Mouse (Mus musculus) left cerebral cortex, postnatal 25 days (tissue): ENCODE measurements around the gene Klhl42. TPM values are rescaled to one million over a fixed set of nuclear protein-coding genes. Genes with fewer than 3 reads are reported as not detected.

ENCODE experiments used
- DNase-seq, 2 experiments: peaks; one replicate each; pipeline ENCODE4 v3.0.0; 2022; ENCODE audit warnings: low spot score in 2 of 2, mixed read lengths in 1 of 2
- intact Hi-C: fragments of 180-260 bp; cut with DNase I; formaldehyde crosslinking; loops from one replicate; pipeline ENCODE4 v1.15.1; 2025
- total RNA-seq, 2 experiments: library from RNA; stranded (reverse); gene quantifications; 2 replicates each; pipeline ENCODE4 v1.2.3; 2021

The Klhl42 gene
- 10 to 100 TPM; 22.2 to 23.0 TPM for total RNA-seq

DNA sequence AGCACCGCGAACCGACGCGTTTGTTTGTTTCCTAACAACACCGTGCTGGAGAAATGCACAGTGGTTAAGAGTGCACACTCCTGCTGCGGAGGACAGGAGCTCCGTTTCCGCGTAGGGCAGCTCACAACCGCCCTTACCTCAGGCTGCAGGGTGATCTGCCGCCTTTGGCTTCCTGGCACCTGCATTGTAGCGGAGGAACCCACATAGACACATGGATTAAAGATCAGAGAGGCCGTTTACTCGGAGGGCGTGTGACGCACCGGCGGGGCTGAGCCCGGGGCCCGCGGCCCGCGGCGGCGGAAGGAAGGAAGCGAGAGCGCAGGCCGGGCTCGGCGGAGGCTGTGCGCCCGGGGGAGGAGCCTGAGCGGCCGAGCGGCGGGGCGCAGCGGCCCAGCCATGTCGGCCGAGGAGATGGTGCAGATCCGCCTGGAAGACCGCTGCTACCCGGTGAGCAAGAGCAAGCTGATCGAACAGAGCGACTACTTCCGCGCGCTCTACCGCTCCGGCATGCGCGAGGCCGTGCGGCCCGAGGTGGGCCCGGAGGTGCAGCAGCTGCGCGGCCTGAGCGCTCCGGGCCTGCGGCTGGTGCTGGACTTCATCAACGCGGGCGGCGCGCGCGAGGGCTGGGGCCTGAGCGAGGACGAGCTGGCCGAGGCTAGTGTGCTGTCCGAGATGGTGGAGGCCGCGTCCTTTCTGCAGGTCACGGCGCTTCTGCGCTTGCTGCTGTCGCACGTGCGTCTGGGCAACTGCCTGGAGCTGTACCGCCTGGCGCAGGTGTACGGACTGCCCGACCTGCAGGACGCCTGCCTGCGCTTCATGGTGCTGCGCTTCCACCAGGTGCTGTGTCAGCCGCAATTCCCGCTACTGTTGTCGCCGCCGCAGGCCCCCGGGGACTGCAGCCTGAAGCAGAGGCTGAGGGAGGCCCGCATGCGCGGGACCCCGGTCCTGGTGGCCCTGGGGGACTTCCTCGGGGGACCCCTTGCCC is at the start of gene Klhl42:
Gene Klhl42, plus strand, starts transcription at position 244 of the 985 bp plus-strand sequence.
- DNase-seq = peak; percentile 71 to 78
- intact Hi-C loops = no loop called here

DNA sequence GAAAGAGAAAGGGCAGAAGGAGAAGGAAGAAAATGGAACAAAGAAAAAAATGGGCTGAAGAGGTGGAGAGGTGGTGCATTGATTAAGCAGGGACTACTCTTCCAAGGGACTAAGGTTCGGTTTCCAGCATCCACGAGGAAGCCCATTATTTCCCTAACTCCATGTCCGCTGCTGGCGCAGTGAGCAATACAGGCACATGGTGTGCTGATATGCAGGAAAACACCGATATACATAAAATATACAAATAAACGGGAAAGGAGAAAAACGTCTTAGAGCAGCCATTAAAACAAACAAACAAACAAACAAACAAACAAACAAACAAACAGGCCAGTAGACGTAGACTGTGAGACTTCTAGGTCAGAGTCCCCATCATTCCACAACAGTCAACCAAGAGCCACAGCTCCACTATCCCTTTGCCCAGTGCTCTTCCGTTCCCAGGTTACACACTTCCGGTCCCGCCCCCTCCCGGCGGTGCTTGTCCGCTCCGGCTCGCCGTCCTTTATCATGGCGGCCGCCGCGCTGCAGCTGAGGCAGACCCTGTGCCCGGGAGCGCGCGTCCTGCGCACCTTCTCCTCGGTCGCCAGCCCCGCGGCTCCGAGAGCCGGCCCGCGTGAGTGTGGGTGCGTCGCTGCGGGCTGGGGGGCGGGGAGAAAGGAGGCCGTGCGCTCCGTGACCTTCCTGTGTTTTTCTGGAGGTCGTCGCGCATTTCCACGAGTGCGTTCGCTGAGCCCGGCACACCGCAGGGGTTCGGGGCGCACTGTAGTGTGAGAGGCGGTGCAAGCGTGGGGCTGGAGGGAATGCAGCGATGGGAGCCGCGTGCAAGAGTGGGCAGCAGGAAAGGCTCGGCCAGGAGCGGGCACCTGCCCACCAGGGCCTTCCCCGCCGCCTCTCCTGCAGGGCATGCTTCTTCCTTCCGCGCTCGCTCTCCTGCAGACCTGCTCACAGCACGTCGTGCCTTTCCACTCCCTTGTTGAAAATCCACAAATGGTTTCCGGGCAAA is 48.6 kb upstream of the Klhl42 start, which contains the start of gene Mrps35:
Gene Mrps35, plus strand, starts transcription at position 474 of the 1,000 bp plus-strand sequence.
- peak; percentile 89 to 92 for DNase-seq
- intact Hi-C loops = loop anchor here (10.0 kb wide), 1 partner anchor 432 kb away; the partner anchor contains the start of gene Ccdc91

DNA sequence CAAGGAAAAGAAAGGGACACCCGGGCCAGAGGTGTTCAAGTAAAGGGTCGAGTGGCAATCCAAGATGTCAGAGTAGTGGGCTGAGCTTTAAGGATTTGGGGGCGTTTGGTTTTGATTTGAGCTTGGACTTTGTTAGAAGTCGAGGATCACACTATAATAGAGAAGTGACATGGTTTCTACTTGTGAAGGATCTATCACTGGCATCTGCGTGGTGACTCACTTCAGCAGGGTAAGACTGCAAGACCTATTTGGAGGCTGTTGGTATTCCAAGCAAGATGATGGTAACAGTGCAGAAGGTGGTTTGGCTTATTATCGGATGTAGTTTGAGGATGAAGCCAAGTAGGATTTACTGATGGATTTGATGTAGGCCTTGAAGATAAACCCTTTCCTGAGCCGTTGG is 47.5 kb upstream of the Klhl42 start:
- no peak for DNase-seq
- intact Hi-C loops = loop anchor here (10.0 kb wide), 1 partner anchor 431 kb away; the partner anchor contains the start of gene Ccdc91

DNA sequence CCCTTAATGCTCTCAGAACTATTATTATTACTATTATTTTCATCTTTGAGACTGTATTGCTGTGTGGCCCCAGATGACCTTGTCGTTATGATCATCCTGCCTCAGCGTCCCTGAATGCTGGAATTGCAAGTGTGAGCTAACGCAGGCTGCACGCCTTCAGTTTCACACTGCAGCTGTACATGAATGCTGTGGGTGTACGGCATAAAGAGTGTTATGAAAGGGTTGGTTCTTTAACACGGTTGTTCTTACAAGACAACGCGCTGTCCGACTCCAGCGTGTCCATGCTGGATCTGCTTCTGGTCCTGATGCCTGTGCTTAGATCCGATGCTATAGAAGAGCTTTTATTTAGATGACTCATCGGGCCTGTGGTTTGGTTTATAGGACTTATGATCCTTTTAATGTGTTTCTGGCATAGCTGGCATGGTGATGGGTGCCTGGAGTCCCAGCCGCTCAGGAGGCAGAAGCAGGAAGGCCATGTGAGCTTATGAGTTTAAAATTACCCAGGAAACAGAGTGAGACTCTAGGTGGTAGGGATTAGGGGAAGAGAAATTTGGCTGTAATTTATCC is 41.9 kb upstream of the Klhl42 start:
- intact Hi-C loops = loop anchor here (10.0 kb wide), 1 partner anchor 425 kb away; the partner anchor contains the start of gene Ccdc91
- DNase-seq = peak in 1 of 2 experiments; percentile 65

DNA sequence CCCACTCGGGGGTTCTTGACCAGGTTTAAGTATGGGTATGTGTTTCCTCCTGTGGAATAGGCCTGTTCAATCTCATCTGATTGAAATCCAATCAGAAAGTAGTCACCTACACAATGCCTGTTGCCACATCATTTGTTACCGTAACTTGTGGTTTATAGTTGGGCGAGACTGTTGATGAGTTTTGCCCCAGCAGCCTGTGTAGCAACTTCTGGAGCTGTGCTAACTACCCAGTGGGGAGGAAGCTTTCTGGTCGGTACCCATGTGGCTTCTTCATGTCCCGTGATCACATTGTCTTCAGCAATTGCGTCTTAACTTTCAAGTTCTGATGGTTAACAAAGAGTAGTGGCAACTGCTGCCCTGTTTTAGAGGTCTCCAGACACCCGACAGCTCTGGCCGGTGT is 39.5 kb upstream of the Klhl42 start:
- intact Hi-C loops = no loop called here
- DNase-seq = no peak

DNA sequence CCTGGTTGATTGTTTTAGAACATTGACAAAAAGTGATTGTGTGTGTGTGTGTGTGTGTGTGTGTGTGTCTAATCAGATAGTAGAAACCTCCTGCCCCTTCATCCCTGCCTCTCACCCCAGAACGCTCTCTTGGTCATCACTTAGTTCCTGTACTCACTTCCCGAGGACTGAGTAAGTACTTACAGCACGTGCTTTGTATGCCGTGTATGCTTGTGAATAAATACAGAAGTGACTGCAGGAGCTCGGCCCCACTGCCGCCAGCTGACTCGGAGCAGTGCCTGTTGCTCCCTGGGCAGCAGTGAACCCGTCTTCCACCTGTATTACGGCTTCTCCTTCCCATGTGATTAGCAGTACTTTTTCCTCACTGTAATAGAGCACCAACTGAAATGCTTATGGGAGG is 38.7 kb upstream of the Klhl42 start:
- intact Hi-C loops = no loop called here
- DNase-seq = no peak

DNA sequence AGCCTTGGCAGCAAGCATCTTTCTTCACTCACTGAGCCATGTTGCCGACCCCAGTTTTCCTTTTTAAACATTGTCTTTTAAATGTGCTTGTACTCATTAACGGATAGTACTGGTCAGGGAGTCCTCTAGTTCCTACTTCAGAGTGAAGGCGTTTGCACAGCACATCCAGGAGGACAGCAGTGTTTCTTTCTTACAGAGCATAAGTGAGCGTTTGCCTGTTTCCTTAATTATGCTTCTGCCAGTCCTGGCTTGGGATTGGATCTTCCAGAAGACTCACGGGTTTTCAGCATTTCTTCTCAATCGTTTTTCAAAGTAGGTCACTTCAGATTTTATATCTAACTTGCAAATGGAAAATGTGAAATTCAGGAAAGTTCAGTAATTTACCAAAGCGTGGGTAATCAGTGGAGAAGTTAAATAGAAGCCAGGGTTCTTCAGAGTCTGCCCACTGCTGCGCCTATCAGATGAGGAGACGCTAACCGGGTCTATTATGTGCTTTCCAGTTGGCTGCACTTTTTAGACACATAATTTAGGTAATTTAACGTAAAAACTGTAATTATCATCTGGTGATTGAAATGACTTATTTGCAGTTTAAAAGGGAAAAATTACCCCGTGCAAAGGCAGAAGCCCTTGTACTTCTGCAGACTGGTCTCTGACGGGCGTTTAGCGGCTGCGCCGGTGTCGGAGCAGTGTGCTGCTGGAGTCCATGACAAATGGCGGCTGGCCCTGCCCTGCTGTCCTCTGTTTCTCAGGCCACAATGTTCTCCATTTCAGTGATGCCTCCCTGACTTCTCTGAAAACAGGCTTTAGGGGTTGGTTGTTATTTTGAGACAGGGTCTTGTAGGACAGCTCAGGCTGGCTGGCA is 37.2 kb upstream of the Klhl42 start:
- intact Hi-C loops = no loop called here
- peak in 1 of 2 experiments; percentile 41 for DNase-seq

DNA sequence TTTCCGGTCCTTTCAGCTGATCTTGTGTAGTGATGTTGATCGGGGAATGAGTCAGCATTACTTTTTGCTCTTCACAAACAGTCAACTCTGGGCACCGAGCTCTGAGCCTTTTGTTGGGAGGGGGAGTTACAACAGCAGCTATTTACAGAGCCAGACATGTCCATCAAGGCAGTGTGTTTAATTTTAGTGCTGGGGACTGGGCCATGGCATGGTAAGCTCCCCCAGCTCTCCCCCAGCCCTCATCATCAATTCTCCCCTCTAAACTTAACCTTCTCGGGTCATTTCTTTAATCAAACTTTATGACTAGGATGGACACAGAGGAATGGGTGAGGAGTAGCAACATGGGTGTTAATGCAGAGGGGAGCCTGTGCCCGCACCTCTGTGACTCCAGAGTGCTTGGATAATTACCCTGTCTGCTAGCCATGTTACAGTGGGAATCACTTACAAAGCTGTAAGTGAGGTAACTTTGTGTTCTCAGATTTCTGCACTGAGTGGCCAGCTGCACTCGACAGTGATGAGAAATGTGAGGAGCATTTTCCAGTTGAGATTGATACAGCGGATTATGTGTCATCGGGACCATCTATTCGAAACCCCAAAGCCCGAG is 35.7 kb upstream of the Klhl42 start:
- no peak for DNase-seq
- intact Hi-C loops = no loop called here

DNA sequence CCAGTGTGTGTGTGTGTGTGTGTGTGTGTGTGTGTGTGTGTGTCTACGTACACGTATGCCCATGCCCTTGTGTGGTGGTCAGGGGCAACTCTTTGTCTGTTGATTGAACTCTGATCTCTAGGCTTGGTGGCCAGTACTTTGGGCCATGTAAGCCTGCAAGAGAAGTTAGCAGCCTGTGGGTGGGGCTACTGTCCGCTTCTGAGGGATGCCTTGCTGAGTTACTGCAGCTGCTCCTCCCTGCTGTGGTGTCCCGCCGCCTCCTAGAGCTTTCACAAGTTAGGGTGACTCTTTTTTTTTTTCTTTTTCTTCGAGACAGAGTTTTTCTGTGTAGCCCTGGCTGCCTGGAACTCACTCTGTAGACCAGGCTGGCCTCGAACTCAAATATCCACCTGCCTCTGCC is 31.9 kb upstream of the Klhl42 start:
- DNase-seq = no peak
- intact Hi-C loops = no loop called here

DNA sequence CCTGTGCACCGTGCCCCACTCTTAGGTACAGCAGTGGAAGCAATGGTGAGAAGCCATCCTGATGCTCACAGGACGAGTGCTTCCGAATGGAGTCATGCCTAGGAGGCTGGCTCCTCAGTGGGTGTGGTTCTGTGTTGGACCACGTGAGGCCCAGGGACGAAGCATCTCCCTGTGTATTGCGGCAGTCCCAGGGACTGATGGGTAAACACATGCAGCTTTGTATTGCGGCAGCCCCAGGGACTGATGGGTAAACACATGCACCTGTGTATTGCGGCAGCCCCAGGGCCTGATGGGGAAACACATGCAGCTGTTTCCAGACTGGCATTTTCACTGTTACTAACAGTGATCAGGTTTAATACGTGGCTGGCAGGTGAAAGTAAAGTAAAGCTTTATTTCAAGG is 29.5 kb upstream of the Klhl42 start:
- DNase-seq = no peak
- intact Hi-C loops = no loop called here

DNA sequence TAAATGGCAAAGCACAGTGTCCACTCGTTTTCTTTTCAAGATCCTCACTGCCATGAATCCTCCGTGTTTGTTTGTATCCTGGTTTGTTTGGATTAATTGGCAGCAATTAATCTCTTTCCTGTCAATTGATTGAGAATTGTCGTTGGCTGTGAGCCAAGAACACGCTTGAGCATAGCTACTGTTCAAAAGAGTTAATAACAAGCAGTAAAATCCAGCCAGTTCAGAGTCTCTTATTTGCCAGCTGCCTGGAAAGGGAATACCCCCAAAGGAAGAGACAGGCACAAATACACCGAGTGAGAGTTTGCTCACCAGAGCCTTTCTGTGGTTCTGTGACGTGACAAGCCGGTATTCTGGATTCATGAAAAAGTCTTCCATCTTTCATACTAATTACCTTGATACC is 29.1 kb upstream of the Klhl42 start:
- no peak for DNase-seq
- intact Hi-C loops = no loop called here

DNA sequence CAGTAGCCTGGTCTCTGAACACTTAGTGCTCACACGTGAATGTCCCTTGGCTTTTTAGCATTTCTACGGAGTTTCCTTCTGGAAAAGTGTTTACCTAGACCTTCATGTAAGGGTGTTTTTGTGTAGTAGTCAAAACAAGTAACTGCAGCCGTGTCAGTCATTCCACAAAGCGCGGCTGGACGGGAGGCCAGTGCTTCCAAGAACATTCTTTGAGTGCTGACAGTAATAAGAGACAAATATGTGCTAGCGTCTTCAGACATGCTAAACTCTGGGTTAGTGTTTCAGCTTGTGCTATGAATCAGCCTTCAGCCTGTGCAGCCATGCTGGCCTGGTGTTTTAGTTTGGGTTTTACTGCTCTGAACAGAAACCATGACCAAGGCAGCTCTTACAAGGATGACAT is 28.5 kb upstream of the Klhl42 start:
- intact Hi-C loops = no loop called here
- no peak for DNase-seq

DNA sequence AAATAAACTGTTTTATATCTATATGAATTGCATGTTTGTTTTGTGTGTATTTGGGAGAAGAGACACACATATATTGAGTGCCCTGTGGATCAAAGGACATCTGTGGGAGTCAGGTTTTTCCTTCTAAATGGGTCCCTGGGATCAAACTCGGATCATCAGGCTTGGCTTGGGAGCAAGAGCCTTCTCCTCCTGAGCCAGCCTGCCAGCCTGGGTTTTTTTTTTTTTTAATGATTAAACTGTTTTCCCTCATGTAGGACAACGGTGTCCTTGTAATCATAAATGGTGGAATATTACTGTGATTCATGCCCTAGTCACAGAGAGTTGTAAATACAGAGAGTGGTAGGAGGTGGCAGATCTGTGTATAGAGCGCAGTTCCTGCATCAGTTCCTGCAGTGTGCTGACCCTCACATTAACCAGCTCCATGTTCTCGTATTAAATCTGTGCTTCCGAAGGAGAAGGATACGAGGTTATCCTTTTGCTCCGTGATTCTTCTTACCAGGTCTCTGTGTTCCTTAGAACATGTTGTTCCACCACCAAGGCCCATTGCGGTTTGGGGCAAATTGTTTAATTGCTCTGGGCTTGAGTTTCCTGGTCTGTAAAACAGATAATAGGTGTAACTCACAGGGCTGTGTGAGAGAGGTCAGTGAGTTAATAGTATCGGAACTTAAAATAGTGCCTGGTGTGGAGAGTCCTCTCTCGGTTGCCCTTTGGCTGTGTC is 26.8 kb upstream of the Klhl42 start:
- intact Hi-C loops = no loop called here
- no peak for DNase-seq

DNA sequence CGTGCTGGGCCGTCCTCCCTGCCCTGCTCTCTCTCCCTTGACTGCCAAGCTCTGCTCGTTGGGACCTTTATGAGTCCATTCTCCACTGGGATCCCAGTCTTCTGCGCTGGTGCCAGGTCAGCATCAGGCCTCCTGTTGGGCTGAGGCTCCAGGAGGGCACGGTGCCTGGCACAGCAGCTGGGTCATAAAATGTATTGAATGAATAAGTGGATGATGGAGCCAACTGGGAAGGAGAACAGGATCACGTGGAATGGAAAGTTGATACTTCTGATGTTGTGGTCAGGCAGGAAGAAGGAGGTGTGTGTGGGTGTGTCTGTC is 26.3 kb upstream of the Klhl42 start:
- DNase-seq = no peak
- intact Hi-C loops = no loop called here

DNA sequence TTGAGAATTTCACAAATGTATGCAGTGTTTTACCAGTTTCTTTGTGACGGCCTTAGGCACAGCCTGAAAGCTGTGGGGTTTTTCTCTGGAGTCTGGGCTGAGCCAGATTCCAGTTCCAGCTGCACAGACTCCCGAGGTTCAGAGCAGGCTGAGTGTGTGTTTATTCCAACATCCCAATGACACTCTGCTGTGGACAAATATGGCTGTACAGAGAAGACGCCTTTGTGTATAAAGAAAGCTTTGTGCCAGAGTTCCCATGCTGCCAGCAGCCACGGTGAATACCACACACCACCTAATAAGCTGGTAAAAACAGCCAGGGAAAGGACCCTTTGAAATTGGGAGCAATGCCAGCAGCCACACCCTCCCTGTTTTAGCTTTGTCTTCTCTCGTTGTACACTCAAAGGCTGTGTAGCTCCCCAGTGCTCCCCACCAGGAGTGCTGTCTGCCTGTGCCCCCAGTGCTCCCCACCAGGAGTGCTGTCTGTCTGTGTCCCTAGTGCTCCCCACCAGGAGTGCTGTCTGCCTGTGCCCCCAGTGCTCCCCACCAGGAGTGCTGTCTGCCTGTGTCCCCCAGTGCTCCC is 15.3 kb upstream of the Klhl42 start:
- DNase-seq = peak in 1 of 2 experiments; percentile 17
- intact Hi-C loops = no loop called here

DNA sequence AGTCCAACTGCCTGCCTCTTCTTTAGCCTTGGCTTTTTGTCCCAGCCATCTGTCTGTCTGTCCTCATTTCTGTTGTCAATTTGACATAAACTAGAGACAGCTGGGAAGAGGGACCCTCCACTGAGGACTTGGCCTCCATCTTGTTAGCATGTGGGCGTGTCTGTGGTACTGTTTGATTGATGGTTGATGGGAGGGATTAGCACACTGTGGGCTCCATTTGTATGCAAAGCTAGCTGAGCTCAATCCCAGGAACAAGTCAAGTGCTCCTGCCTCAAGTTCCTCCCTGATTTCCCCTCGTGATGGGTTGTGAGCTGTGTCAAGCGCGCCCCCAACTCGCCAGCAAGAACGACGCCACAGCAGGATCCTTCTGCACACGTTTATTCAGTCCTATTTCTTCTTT is 14.3 kb upstream of the Klhl42 start:
- intact Hi-C loops = no loop called here
- no peak for DNase-seq

DNA sequence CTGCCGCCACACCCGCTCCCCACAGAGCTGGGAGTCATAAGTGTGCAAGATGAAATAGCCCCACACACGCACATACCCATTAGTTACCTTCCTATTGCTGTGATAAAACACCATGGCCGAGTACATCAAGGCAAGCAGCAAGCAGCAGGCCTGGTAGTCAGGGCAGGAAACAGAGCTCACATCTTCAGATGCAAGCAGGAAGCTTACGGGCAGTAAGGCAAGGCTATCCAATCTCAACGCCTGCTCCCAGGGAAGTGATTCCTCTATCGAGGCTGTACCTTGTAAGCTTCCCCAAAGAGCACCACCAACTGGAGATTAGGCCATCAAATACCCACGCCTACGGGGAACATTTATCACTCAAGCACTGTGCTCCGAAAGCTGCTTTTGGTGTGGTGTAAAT is 11.3 kb upstream of the Klhl42 start:
- intact Hi-C loops = no loop called here
- DNase-seq = no peak
